Mouse (Mus musculus) liver, adult 2 months (tissue): ENCODE measurements around the gene Wipf1. TPM values are rescaled to one million over a fixed set of nuclear protein-coding genes. Genes with fewer than 3 reads are reported as not detected.
A peak's percentile ranks its signal among the peaks of the same experiment; 100 is the strongest.

ENCODE experiments used
- DNase-seq: peaks from one replicate; pipeline ENCODE4 v3.0.0-alpha.2; 2011; ENCODE audit warnings: low read depth, low spot score; ENCODE audit errors: extremely low read depth
- H3K27ac ChIP-seq: fragments of 200-500 bp; replicated peaks from 2 replicates; pipeline ENCODE4 v1.5.1; 2012; ENCODE audit warnings: low read depth, mild to moderate bottlenecking, control low read depth, inconsistent platforms, low read length; ENCODE audit not compliant: insufficient read depth
- H3K27me3 ChIP-seq: fragments of 200-500 bp; 2 replicates; pipeline ENCODE4 v1.6.1; 2012; ENCODE audit warnings: mild to moderate bottlenecking, moderate library complexity, low read length, inconsistent platforms; ENCODE audit not compliant: control insufficient read depth, insufficient read depth
- H3K36me3 ChIP-seq: fragments of 200-500 bp; 2 replicates; pipeline ENCODE4 v1.6.1; 2012; ENCODE audit warnings: low read length, inconsistent platforms; ENCODE audit not compliant: control insufficient read depth, insufficient read depth
- H3K4me1 ChIP-seq: fragments of 200-500 bp; 2 replicates; pipeline ENCODE4 v1.6.1; 2011; ENCODE audit warnings: low read length; ENCODE audit not compliant: control insufficient read depth, insufficient read depth
- H3K4me3 ChIP-seq: fragments of 200-500 bp; 2 replicates; pipeline ENCODE4 v1.5.1; 2011; ENCODE audit warnings: low read depth, mild to moderate bottlenecking, control low read depth, low read length, moderate library complexity; ENCODE audit not compliant: insufficient read depth
- H3K79me2 ChIP-seq: fragments of 200-500 bp; 2 replicates; pipeline ENCODE4 v1.6.1; 2012; ENCODE audit warnings: inconsistent platforms, mild to moderate bottlenecking, low read length, moderate library complexity; ENCODE audit not compliant: control insufficient read depth, insufficient read depth
- H3K9ac ChIP-seq: fragments of 200-500 bp; 2 replicates; pipeline ENCODE4 v1.6.1; 2012; ENCODE audit warnings: low read depth, mild to moderate bottlenecking, control low read depth, inconsistent platforms, low read length
- CTCF ChIP-seq: fragments of 200-500 bp; IDR thresholded peaks from 2 replicates; pipeline ENCODE4 v1.5.1; 2011; ENCODE audit warnings: low read depth, low read length, control low read depth
- POLR2A ChIP-seq: fragments of 200-500 bp; IDR thresholded peaks from 2 replicates; pipeline ENCODE4 v1.6.1; 2011; ENCODE audit warnings: low read length, control low read depth; ENCODE audit not compliant: insufficient read depth; ENCODE audit errors: extremely low read depth
- WGBS: fragments of 180-500 bp; shearing (Covaris S2); methylation state at CpG from one replicate; pipeline ENCODE4 v1.1.7; 2018; 5-methylcytosine and 5-hydroxymethylcytosine counted together
- polyA plus RNA-seq: library from polyadenylated mRNA; depleted of rRNA; stranded (reverse); fragments of >200 nt; gene quantifications from 2 replicates; pipeline ENCODE4 v1.2.3, GENCODE M21; 2012
- total RNA-seq: library from RNA; depleted of rRNA; stranded (reverse); fragments of >200 nt; gene quantifications from 2 replicates; pipeline ENCODE4 v1.2.3, GENCODE M21; 2014

Wipf1 gene
- total and polyA plus RNA-seq, 2 experiments = 1.4 to 1.7 TPM

DNA sequence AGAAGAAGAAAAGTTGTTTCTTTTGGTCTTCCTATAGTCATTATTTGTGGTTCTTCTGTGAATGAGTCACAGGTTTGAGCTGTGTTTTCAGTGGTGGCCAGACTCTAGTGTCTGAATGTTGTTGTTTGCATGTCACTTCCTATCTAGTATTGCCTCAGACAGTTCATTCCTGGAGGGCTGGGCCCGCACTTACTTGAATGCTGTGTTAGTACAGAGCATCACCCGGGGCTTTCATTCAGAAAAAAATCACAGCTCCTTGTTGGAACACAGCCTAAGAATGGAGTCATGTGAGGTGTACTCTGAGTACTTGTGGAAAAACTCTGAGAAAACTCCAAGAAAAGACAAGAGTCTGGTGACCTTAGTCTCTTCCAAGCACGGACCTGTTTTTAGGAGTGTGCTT, 23.4 kb upstream of the Wipf1 start:
- no peak for DNase-seq
- 80% methylated on average over 3 of the region's 3 CpGs for WGBS

DNA sequence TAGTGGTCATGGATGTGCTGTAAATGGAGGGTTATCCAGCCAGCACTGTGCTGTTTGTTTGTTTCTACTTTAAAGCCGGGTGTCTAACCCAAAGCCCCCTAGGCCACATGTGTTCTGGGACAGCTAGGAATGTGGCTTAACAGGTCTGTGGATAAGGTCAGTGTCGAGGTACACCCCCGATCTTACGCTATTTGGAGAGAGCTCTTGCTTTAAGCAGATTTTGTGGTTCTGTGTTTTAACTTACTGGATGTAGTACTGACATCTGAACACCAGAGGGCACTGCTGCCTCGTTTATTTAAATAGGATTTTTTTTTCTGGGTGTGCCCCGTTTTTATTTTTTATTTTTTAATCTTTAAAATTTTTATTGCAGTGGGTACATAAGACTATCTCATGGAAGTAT, 21.2 kb upstream of the Wipf1 start:
- H3K4me1 ChIP-seq = no peaks in the 10 kb centered on the region
- peak; percentile 40 for DNase-seq
- H3K27me3 ChIP-seq = no peaks in the 10 kb centered on the region
- no peak overlapping the region for H3K4me3 ChIP-seq
- no peak overlapping the region for H3K9ac ChIP-seq
- H3K36me3 ChIP-seq = no peaks in the 10 kb centered on the region
- 16% methylated on average over 6 of the region's 6 CpGs for WGBS
- H3K79me2 ChIP-seq = no peaks in the 10 kb centered on the region
- H3K27ac ChIP-seq = no peak overlapping the region
- peak; percentile 20; the same call in 1 of the 2 replicates for TF ChIP-seq CTCF
- no peak for TF ChIP-seq POLR2A

More for the DNA sequence above, 23.4 kb upstream of the Wipf1 start:
- Histone ChIP-seq H3K36me3 (no peaks in the 10 kb centered on the region), H3K4me3 (no peak overlapping the region), H3K27ac (no peak overlapping the region), H3K9ac (no peak overlapping the region), H3K4me1 (no peaks in the 10 kb centered on the region), H3K79me2 (no peaks in the 10 kb centered on the region), H3K27me3 (no peaks in the 10 kb centered on the region)
- no peak for TF ChIP-seq CTCF
- no peak for TF ChIP-seq POLR2A

DNA sequence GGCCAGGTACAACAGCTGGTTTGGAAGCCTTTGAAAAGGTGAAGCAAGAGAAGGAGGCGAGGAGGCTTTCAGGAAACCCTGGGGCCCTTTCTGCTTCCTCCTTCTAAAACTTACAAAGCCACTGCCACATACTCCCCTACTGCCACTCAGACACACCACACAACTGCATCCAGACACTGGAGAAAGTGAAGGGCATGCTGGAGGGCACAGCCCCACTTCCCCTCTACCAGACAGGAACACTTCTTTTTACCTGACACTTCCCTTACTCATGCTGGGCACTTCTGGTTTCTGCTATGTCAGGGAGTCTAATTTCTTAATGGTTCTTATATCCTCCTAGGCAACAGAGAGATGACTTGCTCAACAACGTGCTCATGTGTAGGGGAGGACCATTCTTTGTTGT, 19.0 kb upstream of the Wipf1 start:
- H3K27ac ChIP-seq = no peak overlapping the region
- DNase-seq = no peak
- no peaks in the 10 kb centered on the region for H3K27me3 ChIP-seq
- H3K79me2 ChIP-seq = no peaks in the 10 kb centered on the region
- WGBS = 74% methylated on average over 2 of the region's 2 CpGs
- H3K9ac ChIP-seq = no peak overlapping the region
- H3K36me3 ChIP-seq = no peaks in the 10 kb centered on the region
- H3K4me3 ChIP-seq = no peak overlapping the region
- no peaks in the 10 kb centered on the region for H3K4me1 ChIP-seq
- TF ChIP-seq POLR2A (no peak), CTCF (no peak)

DNA sequence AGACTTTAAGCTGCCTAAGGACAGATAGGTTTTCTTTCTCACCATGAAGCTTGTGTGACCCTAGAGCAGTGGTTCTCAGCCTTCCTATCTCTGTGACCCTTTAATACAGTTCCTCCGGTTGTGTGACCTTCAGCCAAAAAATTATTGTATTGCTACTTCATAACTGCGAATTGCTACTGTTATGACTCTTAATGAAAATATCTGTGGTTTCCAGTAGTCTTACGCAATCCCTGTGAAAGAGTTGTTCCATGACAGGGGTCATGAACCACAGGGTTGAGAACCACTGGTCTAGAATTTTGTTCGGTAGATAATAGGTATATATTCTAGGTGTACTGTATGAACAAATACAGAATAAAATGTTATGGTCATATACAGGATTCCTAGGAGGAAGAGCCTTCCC, 17.7 kb upstream of the Wipf1 start:
- 62% methylated on average over 4 of the region's 4 CpGs for WGBS
- Histone ChIP-seq H3K27ac (no peak overlapping the region), H3K9ac (no peak overlapping the region), H3K27me3 (no peaks in the 10 kb centered on the region), H3K4me1 (no peaks in the 10 kb centered on the region), H3K4me3 (no peak overlapping the region), H3K79me2 (no peaks in the 10 kb centered on the region), H3K36me3 (no peaks in the 10 kb centered on the region)
- peak; percentile 14 for DNase-seq
- TF ChIP-seq CTCF = no peak
- no peak for TF ChIP-seq POLR2A

DNA sequence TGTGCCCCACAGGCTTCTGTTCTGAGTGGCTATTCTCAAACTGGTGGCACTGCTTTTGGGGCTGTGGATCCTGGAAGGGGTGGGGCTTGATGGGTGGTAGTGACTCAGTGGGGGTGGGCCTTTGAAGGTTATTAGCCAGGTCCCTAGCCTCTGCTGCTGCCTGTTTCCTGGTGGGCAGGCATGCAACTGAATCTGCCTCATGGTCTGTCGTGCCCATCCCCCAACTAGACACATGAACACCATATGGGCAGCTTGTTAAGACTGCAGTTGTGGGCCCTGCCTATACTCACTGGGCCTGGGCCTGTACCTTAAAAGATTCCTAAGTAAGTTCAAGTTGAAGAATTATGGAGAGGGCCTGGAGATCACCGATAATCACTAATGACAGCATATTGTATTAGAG, 16.0 kb upstream of the Wipf1 start:
- H3K4me3 ChIP-seq = no peak overlapping the region
- no peak for TF ChIP-seq POLR2A
- no peak for TF ChIP-seq CTCF
- DNase-seq = no peak
- no peaks in the 10 kb centered on the region for H3K79me2 ChIP-seq
- no peak overlapping the region for H3K9ac ChIP-seq
- no peaks in the 10 kb centered on the region for H3K27me3 ChIP-seq
- H3K4me1 ChIP-seq = no peaks in the 10 kb centered on the region
- WGBS = 83% methylated on average over 2 of the region's 2 CpGs
- H3K36me3 ChIP-seq = no peaks in the 10 kb centered on the region
- H3K27ac ChIP-seq = no peak overlapping the region

DNA sequence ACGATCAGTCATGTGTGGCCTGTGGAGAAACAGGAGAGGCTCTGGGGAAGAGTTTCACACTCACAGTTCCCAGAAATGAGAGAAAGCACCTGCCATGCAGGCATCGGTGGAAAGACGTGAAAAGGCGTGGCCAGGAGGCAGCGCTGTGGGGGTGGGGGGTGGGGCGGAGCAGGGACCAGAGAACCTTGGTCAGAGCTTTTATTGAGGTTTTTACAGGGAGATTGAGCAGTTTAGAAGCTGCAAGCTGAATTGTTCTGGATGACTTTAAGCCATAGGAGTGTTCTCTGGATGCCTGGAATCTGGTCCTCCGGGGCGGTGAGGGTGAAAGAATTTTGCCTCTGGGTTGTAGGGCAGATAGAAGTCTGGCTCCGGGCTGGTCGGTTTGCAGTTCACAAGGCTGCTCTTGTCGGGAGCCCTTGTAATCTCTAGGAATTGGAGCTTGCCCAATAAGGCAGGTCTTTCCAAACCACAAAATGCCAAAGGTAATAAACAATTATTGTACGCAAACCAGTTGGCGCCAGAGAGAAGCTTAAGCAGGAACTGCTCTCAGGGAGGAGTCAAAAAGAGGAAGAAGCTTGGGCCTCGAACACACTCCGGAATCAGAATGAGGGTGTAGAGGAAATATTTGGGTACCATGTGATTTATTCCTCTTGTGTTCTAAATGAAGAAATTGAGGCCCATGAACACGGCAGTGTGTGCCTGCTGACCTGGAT, 11.1 kb upstream of the Wipf1 start:
- WGBS = 40% methylated on average over 16 of the region's 16 CpGs
- H3K27me3 ChIP-seq = no peaks in the 10 kb centered on the region
- H3K79me2 ChIP-seq = no peaks in the 10 kb centered on the region
- peak; percentile 45 for DNase-seq
- H3K9ac ChIP-seq = no peak overlapping the region
- no peak overlapping the region for H3K27ac ChIP-seq
- no peak for TF ChIP-seq POLR2A
- TF ChIP-seq CTCF = no peak
- no peaks in the 10 kb centered on the region for H3K36me3 ChIP-seq
- no peak overlapping the region for H3K4me3 ChIP-seq
- no peaks in the 10 kb centered on the region for H3K4me1 ChIP-seq
